Mouse (Mus musculus) ovary, postnatal 36 days (tissue): ENCODE results near the gene Vps51.

Experiments
- DNase-seq: peaks from one replicate; pipeline ENCODE4 v3.0.0; 2022; ENCODE audit warnings: low spot score, mixed read lengths

Gene Vps51

DNA sequence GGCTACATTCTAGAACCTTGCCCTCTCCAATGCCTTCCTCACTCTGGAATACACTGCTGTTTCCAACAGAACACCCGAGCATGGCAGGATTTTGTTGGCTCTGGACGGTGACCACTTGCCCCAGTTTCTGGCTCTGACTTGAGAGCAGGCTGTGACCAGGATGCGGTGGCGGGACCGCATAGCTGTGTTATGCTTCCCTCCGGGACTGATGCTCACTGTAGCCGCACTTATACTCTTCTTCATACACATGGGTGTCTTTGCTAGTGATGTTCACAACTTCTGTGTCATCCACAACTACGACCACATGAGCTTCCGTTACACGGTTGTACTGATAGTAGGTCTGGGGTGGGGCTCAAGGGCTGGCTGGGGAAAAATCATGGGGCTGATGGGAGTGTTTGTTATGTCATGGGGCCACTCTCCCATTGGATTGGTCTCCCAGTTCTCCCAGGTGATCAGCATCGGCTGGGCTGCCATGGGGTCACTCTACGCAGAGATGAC is 3.0 kb upstream of the Vps51 start, which contains the start of gene Tmem262:
Gene Tmem262, plus strand, starts transcription at position 51 of the 498 bp plus-strand sequence.
- no peak for DNase-seq

DNA sequence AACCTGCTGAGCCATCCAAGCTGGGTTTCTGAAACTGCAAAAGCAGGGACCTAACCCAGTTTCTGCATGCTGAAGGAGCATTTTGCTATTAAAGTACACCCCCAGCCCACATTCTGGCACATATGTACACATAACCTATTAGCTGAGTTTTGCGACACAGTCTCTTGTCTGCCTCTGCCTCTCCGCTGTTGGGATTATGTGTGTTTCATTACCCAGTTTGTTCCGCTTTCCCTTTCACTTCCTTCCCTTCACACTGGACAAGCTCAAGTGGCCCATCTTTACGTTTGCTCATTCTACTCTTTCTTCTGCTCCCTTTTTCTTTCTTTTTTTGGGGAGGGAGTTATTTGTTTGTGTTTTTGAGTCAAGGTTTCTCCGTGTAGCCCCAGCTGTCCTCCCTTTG is 3.1 kb downstream of the Vps51 start:
- no peak for DNase-seq

- no peak for DNase-seq
Observed at GRCm38 (mm10) chr19:6071261-6071660, 5.8 kb downstream of the Vps51 start.

- DNase-seq: no peak
Observed at GRCm38 (mm10) chr19:6070571-6071250, 6.3 kb downstream of the Vps51 start.

DNA sequence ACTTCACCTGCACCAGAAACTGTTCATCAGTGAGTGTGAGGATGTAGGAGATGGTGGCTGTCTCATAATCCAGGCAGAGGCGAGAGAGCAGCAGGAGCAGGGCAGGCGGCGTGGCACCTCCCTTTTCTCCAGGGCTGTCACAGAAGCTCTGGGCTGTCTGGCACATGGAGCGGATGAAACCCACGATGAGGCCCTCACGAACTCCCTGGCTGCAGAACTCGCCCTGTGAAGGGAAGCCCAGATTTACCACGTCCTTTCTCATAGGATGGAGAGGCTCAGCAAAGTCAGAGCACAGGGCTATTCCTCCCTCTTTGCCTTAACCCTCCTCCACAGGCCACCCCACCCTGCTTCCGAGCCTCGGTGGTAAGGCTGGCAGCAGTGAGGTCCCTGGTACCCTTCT is 7.2 kb downstream of the Vps51 start:
- DNase-seq: no peak

GRCm38 (mm10) chr19:6068951-6069350 is 8.1 kb downstream of the Vps51 start:
- DNase-seq: no peak

DNA sequence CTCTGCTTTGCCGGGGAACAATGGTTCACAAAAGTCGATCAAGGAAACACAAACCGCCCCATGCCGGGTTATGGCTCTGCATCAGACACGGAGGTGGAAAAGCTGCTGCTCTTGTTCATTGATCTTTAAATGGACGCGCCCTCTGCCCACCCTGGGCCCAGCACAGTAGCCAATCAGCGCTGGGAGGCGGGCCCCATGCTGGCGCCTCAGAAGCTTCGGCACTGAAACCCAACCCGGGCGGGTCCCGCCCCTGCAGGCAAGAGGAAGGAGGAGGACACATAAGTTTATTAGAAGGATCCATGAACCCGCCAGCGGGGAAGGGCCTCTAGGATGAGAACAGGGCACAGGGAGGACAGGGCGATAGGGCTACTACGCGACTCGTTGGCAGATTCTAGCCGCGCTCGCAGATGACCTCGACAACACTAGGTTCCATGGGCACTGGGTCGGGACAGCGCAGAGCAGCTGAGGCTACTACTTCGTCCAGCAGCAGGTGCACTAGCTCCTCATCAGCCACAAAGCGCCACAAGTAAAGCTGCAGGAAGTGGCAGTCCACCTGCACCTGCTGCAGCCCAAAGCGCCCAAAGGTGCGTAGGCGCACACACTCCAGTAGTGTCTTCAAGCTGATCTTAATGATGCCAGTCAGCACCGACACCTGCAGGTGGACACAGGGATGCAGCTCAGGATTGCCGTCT is 9.2 kb downstream of the Vps51 start, which contains the start of gene Tm7sf2:
Gene Tm7sf2, minus strand, starts transcription at position 650 of the 692 bp plus-strand sequence.
- peak; percentile 92 for DNase-seq

DNA sequence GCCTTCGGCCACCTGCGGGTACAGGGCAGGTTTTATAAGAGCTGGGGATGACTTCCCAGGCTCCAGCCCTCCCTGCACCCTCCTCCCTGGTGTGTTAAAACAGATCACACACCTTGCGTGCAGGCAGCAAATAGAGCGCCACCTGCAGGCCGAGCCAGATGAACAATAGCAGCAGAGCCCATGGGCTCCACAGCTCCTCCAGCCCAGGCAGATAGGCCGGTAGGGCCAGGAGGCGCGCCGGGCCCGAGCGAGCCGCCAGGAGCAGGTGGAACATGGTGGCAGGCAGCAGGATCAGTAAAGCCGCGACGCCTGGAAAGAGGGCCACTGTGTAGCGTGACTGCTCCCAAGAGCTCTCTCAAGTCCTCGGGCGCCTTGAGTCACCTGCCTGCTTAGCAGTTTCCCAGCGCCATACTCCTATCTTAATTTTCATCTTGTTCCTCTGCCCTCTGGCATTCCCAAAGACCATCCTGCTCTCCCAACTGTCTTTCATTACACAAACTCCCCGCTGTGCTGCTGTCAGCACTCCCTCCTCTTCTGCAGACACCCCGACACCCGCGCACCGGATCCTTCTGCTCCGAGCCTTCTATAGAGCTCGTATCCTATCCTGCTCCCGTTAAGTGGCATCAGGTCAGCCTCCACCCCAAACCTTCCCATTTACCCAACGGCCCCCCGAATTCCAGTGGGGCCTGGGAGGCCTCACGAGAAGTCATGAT is 9.9 kb downstream of the Vps51 start:
- DNase-seq: peak; percentile 77

DNA sequence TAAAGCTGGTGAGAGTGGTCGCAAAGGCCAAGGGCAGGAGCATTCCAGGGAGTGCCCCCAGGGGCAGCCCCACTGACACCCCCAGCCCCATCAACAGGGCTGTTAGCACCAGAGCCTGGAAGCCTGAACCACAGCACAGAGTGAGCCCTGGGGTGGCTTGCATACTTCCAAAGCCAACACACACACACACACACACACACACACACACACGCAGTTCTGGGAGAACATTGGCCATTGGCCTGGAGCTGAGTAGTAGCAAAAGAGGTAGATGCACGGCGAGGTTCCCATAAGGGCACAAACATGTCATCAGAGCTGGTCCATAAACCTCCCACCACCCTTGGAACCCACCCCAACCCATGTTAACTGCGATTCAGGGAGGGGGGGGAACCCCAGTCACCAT is 10.5 kb downstream of the Vps51 start:
- no peak for DNase-seq

GRCm38 (mm10) chr19:6063081-6063480 is 13.9 kb downstream of the Vps51 start:
- DNase-seq: no peak

GRCm38 (mm10) chr19:6062418-6062817 is 14.6 kb downstream of the Vps51 start:
- DNase-seq: no peak

- peak; percentile 47 for DNase-seq
Observed at GRCm38 (mm10) chr19:6061641-6062302, 15.3 kb downstream of the Vps51 start.

DNA sequence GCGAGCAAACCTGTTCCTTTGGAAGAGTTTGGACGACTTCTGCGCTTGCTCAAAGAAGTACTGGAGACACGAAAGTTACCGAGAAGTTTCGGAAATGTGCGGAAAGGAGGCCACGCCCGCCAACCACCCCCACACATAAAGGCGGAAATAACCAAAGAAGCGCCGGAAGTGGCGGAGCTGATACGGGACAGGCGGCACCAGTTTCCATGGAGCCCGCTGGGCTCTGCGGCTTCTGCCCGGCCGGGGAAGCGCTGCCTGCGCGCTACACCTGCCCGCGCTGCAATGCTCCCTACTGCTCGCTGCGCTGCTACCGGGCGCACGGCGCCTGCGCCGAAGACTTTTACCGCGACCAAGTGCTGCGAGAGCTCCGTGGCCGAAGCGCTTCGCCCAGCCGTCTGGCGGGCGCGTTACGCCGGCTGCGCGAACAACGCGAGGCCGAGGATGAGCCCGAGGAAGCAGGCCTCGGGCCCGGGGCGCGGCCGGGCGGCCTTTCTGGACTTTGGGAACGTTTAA is 16.0 kb downstream of the Vps51 start, which contains the start of gene Znhit2:
Gene Znhit2, plus strand, starts transcription at position 172 of the 513 bp plus-strand sequence.
- DNase-seq: peak; percentile 91

GRCm38 (mm10) chr19:6058966-6059365 is 18.1 kb downstream of the Vps51 start:
- DNase-seq: no peak

GRCm38 (mm10) chr19:6058513-6058912 is 18.5 kb downstream of the Vps51 start:
- no peak for DNase-seq

GRCm38 (mm10) chr19:6057313-6058096 is 19.5 kb downstream of the Vps51 start, which contains the start of the genes Mrpl49 and Fau:
TSS of gene Mrpl49 (minus strand) at chr19:6057785.
TSS of gene Fau (plus strand) at chr19:6057844.
- peak; percentile 99 for DNase-seq

- DNase-seq: no peak
Observed at GRCm38 (mm10) chr19:6056696-6057095, 20.3 kb downstream of the Vps51 start.

GRCm38 (mm10) chr19:6054296-6054695 is 22.7 kb downstream of the Vps51 start:
- no peak for DNase-seq

GRCm38 (mm10) chr19:6052516-6052915 is 24.5 kb downstream of the Vps51 start:
- no peak for DNase-seq

GRCm38 (mm10) chr19:6048681-6049410 is 28.2 kb downstream of the Vps51 start:
- no peak for DNase-seq
